Mouse (Mus musculus) ovary, postnatal 10 days (tissue): ENCODE data around the gene Kcnk15.

Experiments used
- DNase-seq: peaks from one replicate; pipeline ENCODE4 v3.0.0; 2022; ENCODE audit warnings: low spot score

Kcnk15 gene

GRCm38 (mm10) chr2:163853461-163853901, at the start of gene Kcnk15:
Kcnk15 (plus strand) TSS chr2:163853651.
- DNase-seq: no peak

GRCm38 (mm10) chr2:163803838-163804237, 49.6 kb upstream of the Kcnk15 start:
- no peak for DNase-seq

GRCm38 (mm10) chr2:163809166-163809565, 44.3 kb upstream of the Kcnk15 start:
- DNase-seq: no peak

- DNase-seq: no peak
Observed at GRCm38 (mm10) chr2:163809704-163810103, 43.7 kb upstream of the Kcnk15 start.

DNA sequence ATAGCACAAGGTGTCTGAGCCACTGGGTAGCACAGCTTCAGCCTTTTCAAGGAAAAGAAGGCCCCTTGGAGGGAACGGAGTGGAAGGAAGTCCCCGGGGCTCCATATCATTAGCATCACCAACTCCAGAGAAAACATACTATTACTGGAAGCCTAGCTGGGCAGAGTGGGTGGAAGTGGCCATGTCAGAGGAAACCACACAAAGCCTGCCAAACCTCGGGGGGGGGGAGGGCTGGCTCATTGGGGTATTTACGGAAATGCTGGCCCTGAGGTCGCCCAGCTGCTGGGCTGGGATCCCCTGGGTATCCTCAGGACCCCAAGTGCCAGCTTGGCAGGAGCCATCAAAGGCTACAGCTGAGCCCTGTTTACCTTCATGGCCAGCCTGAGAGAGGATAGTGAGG, 40.4 kb upstream of the Kcnk15 start:
- no peak for DNase-seq

GRCm38 (mm10) chr2:163814739-163815465, 38.5 kb upstream of the Kcnk15 start:
- no peak for DNase-seq

GRCm38 (mm10) chr2:163820607-163821006, 32.8 kb upstream of the Kcnk15 start, which contains the start of gene Ccn5:
Ccn5 (plus strand) TSS chr2:163820861.
- DNase-seq: peak; percentile 21

DNA sequence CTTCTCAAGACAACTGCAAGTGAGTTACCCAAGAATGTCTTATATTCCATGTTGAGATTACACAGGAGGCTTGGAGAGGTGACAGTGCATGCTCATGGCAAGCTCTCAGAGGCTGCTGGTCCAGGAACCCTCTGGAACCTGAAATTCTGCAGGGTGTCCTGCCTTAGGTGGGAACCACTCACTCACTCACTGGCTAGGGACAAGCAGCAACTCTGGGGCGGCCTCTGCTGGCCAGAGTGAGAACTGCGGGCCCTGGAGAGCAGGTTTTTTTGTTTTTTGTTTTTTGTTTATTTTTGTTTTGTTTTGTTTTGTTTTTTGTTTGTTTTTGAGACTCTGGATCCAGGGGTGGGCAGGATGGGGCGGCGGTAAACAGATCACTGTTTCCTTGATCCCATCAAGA, 30.2 kb upstream of the Kcnk15 start:
- no peak for DNase-seq

GRCm38 (mm10) chr2:163823771-163824170, 29.7 kb upstream of the Kcnk15 start:
- DNase-seq: no peak

DNA sequence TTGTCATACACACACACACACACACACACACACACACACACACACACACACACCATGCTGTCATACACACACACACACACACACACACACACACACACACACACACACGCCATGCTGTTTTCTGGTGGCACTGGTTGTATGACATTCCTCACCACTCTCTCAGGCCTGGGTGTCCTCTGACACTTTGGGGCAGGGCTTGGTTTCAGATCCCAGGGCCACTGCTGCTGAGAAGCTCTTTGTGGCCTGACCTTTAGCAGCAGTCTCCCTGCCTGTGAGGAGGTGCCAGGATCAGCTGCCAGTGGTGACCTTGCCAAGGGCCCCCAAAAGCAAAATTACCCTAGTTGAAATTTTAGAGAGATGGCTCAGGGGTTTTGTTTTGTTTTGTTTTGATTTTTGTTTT, 27.6 kb upstream of the Kcnk15 start:
- DNase-seq: no peak

- no peak for DNase-seq
Observed at GRCm38 (mm10) chr2:163826494-163826893, 27.0 kb upstream of the Kcnk15 start.

- no peak for DNase-seq
Observed at GRCm38 (mm10) chr2:163831163-163831562, 22.3 kb upstream of the Kcnk15 start.

- DNase-seq: peak; percentile 57
Observed at GRCm38 (mm10) chr2:163838043-163838442, 15.4 kb upstream of the Kcnk15 start.

GRCm38 (mm10) chr2:163839519-163839918, 13.9 kb upstream of the Kcnk15 start:
- no peak for DNase-seq

- no peak for DNase-seq
Observed at GRCm38 (mm10) chr2:163842043-163842442, 11.4 kb upstream of the Kcnk15 start.

DNA sequence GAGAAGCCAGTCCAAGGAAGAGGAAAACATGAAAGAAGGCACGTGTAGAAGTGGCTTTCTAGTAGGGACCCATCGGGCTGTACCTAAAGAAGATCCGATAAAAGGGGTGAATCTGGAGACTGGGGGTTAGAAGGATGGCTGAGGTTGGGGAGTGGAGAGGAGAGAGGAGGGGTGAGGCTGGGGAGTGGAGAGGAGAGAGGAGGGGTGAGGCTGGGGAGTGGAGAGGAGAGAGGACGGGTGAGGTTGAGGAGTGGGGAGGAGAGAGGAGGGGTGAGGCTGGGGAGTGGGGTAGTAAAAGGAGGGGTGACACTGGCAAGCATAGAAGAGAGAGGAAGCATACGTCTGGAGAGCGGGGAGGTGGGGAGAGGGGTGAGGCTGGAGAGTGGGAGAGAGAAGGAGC, 3.8 kb downstream of the Kcnk15 start:
- DNase-seq: no peak

DNA sequence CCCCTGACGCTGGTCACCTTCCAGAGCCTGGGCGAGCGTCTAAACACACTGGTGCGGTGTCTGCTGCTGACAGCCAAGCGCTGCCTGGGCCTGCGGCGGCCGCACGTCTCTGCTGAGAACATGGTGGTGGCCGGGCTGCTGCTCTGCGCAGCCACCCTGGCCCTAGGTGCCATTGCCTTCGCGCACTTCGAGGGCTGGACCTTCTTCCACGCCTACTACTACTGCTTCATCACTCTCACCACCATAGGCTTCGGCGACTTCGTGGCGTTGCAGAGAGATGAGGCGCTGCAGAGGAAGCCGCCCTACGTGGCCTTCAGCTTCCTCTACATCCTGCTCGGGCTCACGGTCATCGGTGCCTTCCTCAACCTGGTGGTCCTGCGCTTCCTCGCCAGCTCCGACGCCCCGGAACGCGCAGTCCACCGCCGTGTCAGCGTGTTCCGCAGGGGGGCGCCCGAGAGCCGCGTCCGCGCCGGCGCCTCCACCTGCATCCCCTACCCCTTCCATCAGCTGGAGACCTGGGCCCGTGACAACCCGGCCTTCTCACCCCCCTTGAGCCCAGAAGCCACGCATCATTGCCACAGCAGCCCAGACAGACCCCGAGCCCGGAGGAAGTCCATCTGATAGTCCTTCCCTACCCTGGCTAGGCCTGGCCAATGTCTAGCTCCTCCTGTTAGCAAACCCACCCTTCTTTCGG, 5.0 kb downstream of the Kcnk15 start:
- no peak for DNase-seq

- DNase-seq: no peak
Observed at GRCm38 (mm10) chr2:163865311-163865710, 11.9 kb downstream of the Kcnk15 start.

- DNase-seq: no peak
Observed at GRCm38 (mm10) chr2:163866061-163866460, 12.6 kb downstream of the Kcnk15 start.

GRCm38 (mm10) chr2:163869783-163870182, 16.3 kb downstream of the Kcnk15 start:
- no peak for DNase-seq

DNA sequence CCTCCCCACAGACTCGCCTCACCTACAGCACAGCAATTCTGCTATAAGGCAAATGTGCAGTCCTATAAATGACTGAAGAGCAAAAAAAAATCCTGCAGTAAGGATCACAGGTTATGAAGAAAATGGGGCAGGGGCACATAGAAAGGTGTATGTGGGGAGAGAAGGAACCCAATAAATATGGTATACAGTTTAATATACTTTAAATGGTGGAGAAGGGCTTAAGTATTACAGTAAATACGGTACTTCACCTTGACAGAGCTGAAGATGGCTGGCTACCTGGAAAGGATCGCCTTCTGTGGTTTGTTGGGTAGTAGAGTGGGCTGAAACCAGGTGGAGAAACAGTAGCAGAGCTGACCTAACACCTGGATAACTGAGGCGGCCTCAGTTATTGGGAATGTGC, 17.8 kb downstream of the Kcnk15 start:
- DNase-seq: no peak

DNA sequence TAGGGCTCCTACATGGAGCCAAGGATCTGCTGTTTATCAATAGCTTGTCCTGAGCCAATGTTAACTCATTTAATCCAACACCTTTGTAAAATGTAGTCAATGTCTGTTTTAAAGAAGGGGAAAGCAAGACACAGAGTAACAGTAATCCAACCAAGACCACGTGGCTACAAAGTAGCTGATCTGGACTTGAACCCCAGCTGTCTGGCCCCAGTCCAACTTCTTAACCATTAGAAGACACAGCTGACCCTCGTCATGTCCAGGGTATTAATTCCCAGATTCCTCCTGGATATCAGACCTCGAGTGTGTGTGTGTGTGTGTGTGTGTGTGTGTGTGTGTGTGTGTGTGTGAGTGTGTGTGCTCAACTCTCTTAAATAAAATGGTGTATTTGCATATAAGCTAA, 18.5 kb downstream of the Kcnk15 start:
- no peak for DNase-seq

DNA sequence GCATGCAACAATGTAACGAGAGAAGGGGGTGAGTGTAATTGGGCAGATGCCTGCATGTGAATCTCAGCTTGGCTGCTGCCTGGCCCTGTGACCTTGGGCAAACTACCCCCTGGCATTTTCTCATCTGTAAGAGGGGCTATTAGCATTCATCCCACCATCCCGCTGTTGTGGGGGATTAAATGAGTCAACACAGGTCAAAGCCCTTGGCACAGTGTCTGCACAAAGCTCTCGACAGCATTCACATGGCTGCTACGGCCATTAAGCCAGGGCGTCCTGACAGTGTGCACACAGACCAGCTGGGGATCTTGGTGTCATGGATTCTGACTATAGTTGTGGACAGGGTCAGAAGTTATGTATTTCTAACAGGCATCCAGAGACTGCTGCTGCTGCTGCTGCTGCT, 21.4 kb downstream of the Kcnk15 start:
- no peak for DNase-seq

- DNase-seq: no peak
Observed at GRCm38 (mm10) chr2:163875484-163875883, 22.0 kb downstream of the Kcnk15 start.
